Mouse (Mus musculus) liver, embryonic 16.5 days (tissue): ENCODE results near the gene Fstl4. TPM values are rescaled to one million over a fixed set of nuclear protein-coding genes. Genes with fewer than 3 reads are reported as not detected.

ENCODE experiments used
- ATAC-seq: fragments of 200-750 bp; cut with Nextera tagmentation; 2 replicates; pipeline ENCODE4 v1.8.0; 2017; ENCODE audit warnings: low read depth, mild to moderate bottlenecking, moderate number of reproducible peaks, moderate library complexity
- H3K27ac ChIP-seq: fragments of 300-500 bp; sonication (generic); 2 replicates; pipeline ENCODE4 v1.5.1; 2014; ENCODE audit warnings: mild to moderate bottlenecking, low read length
- H3K27me3 ChIP-seq: fragments of 300-500 bp; sonication (generic); 2 replicates; pipeline ENCODE4 v1.6.1; 2014; ENCODE audit warnings: low read depth, low read length, mixed read lengths; ENCODE audit not compliant: control insufficient read depth, insufficient read depth
- H3K36me3 ChIP-seq: fragments of 300-500 bp; sonication (generic); 2 replicates; pipeline ENCODE4 v1.6.1; 2014; ENCODE audit warnings: mild to moderate bottlenecking; ENCODE audit not compliant: control insufficient read depth, insufficient read depth
- H3K4me1 ChIP-seq: fragments of 300-500 bp; sonication (generic); 2 replicates; pipeline ENCODE4 v1.6.1; 2014; ENCODE audit warnings: low read depth, low read length, mixed read lengths; ENCODE audit not compliant: control insufficient read depth
- H3K4me2 ChIP-seq: fragments of 300-500 bp; sonication (generic); 2 replicates; pipeline ENCODE4 v1.6.1; 2014; ENCODE audit warnings: low read depth, low read length, mixed read lengths
- H3K4me3 ChIP-seq: fragments of 300-500 bp; sonication (generic); 2 replicates; pipeline ENCODE4 v1.5.1; 2014; ENCODE audit warnings: low read depth, mild to moderate bottlenecking, low read length
- H3K9ac ChIP-seq: fragments of 300-500 bp; sonication (generic); 2 replicates; pipeline ENCODE4 v1.6.1; 2014; ENCODE audit warnings: low read depth, low read length
- H3K9me3 ChIP-seq: fragments of 300-500 bp; sonication (generic); replicated peaks from 2 replicates; pipeline ENCODE4 v1.6.1; 2016; ENCODE audit warnings: low read length; ENCODE audit not compliant: control insufficient read depth
- WGBS: fragments of 180-500 bp; shearing (Covaris S2); extraction: QIAGEN DNeasy Blood & Tissue Kit; methylation state at CpG from one replicate; pipeline ENCODE4 v1.1.7; 2014; ENCODE audit not compliant: insufficient replicate concordance; 5-methylcytosine and 5-hydroxymethylcytosine counted together
- polyA plus RNA-seq: library from polyadenylated mRNA; unstranded; fragments of >200 nt; fragmentation: Nextera tagmentation; extraction: Ambion mirVana; gene quantifications from 2 replicates; pipeline ENCODE4 v1.2.1, GENCODE M21; 2015

The Fstl4 gene
- polyA plus RNA-seq, 1 experiment from 2014 or later, result 0.08 TPM

DNA sequence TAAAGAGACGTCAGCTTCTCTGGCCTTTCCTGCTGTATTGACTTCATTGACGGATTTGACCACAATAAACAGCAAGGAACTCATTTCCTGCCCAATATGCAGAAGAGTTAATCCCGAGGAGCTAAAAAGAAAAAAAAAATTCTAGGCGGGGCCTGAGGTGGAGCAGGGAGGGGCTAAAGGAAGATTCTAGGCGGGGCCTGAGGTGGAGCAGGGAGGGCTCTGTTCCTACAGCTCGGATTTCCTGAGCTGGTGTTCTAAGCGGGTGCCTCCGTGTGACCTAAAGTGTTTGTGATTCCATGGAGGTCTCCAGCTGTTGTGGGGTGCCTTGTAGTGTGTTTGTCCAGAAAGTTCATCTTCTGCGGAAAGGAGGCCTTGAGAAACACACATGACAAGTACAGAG is 25.2 kb upstream of the Fstl4 start:
- Histone ChIP-seq H3K27me3 (no peaks in the 10 kb centered on the region), H3K36me3 (no peaks in the 10 kb centered on the region), H3K9me3 (no peaks in the 10 kb centered on the region), H3K27ac (no peak overlapping the region), H3K4me3 (no peak overlapping the region), H3K9ac (no peak overlapping the region), H3K4me1 (no peaks in the 10 kb centered on the region), H3K4me2 (no peak overlapping the region)
- no peak for ATAC-seq
- 14% methylated on average over 9 of the region's 9 CpGs for WGBS

DNA sequence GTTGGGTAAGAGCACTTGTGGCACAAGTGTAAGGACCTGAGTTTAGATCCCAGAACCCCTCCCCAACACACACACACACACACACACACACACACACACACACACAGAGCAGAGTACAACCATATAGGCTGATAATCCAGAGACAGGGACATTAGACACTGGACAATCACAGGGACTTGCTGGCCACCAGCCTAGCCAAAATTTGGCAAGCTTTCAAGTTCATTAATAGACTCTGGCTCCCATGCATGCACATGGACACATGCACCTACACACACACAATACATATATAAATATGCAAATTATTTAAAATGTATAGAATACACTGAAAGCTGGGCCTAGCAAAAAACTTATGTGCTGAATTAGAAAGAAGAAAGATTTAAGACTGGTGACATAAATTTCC is 24.0 kb upstream of the Fstl4 start:
- Histone ChIP-seq H3K36me3 (no peaks in the 10 kb centered on the region), H3K9me3 (no peaks in the 10 kb centered on the region), H3K27ac (no peak overlapping the region), H3K27me3 (no peaks in the 10 kb centered on the region), H3K4me2 (no peak overlapping the region), H3K9ac (no peak overlapping the region), H3K4me3 (no peak overlapping the region), H3K4me1 (no peaks in the 10 kb centered on the region)
- no peak for ATAC-seq

DNA sequence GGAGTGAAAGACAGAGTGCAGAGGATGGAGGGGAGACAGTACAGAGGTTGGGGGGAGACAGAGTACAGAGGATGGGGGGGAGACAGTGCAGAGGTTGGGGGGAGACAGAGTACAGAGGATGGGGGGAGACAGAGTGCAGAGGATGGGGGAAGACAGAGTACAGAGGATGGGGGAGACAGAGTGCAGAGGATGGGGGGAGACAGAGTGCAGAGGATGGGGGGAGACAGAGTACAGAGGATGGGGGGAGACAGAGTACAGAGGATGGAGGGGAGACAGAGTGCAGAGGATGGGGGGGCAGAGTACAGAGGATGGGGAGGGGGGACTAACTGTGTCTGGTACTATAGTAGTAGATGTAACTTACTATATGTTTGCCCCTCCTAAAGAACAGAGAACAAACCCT is 20.5 kb upstream of the Fstl4 start:
- H3K4me1 ChIP-seq, result no peaks in the 10 kb centered on the region
- no peak for ATAC-seq
- no peaks in the 10 kb centered on the region for H3K9me3 ChIP-seq
- no peak overlapping the region for H3K27ac ChIP-seq
- no peak overlapping the region for H3K4me2 ChIP-seq
- H3K4me3 ChIP-seq, result no peak overlapping the region
- no peaks in the 10 kb centered on the region for H3K27me3 ChIP-seq
- no peak overlapping the region for H3K9ac ChIP-seq
- H3K36me3 ChIP-seq, result no peaks in the 10 kb centered on the region

DNA sequence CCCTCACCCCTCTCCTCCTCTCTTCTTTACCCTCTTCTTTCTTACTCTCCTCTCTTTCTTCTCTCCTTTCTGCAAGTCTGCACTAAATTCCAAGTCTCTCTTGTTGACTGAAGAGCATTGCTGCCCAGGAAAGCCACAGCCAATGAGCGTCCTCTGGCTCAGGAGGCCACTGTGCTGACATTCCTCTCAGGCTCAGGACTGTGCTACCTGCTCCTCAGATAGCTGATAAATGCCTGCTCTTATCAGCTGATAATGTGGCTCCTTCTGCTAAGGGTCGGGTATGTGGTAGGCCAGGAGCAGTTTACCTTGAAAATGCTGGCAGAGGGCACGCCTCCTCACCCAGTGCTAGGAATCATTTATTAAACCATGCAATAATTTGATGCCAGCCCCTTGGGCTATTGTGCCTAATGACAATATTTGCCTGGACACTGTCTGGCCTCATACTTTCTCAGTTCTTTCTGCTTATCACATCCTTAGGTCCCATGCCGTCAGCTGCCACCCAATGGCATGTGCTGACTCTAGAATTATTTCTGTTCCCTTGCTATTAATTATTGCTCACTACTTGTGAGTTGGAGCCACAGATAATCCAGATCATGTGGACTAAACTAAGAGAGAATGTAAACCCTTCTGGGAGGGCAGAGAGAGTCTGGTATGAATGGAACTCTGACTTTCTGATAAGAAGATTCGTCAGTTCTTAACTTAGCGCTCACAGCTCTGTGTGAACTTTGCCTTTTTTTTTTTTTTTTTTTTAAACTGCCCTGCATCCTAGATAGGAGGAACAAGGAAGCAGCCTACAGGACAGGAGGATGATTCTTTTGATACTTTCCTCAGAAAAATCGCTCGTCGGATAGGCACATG is 19.6 kb upstream of the Fstl4 start:
- Histone ChIP-seq H3K9ac (no peak overlapping the region), H3K27ac (no peak overlapping the region), H3K4me2 (no peak overlapping the region), H3K36me3 (no peaks in the 10 kb centered on the region), H3K4me3 (no peak overlapping the region), H3K4me1 (no peaks in the 10 kb centered on the region), H3K27me3 (no peaks in the 10 kb centered on the region), H3K9me3 (no peaks in the 10 kb centered on the region)
- no peak for ATAC-seq
- WGBS, result 35% methylated on average over 9 of the region's 9 CpGs

DNA sequence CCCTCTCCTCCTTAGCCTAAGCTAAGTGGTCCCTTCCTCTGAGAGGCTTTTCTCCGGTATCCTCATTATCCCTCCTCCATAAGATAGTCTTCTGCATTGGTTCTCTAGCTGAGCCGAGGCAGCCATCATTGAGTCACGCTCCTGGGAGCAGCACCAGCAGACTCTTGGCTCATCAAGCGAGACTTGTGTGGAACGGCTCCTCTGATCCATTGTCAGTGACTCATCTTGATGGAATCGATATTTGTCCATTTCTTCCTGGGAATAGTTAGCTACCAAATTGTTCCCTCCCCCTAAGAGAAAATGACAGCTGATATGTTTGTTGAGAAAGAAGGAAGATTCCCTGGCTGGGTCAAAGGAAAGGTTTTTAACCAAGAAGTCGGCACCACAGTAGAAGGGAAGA is 17.2 kb upstream of the Fstl4 start:
- Histone ChIP-seq H3K27me3 (no peaks in the 10 kb centered on the region), H3K27ac (no peak overlapping the region), H3K4me1 (no peaks in the 10 kb centered on the region), H3K36me3 (no peaks in the 10 kb centered on the region), H3K9ac (no peak overlapping the region), H3K4me2 (no peak overlapping the region), H3K4me3 (no peak overlapping the region), H3K9me3 (no peaks in the 10 kb centered on the region)
- WGBS, result 65% methylated on average over 7 of the region's 7 CpGs
- no peak for ATAC-seq

DNA sequence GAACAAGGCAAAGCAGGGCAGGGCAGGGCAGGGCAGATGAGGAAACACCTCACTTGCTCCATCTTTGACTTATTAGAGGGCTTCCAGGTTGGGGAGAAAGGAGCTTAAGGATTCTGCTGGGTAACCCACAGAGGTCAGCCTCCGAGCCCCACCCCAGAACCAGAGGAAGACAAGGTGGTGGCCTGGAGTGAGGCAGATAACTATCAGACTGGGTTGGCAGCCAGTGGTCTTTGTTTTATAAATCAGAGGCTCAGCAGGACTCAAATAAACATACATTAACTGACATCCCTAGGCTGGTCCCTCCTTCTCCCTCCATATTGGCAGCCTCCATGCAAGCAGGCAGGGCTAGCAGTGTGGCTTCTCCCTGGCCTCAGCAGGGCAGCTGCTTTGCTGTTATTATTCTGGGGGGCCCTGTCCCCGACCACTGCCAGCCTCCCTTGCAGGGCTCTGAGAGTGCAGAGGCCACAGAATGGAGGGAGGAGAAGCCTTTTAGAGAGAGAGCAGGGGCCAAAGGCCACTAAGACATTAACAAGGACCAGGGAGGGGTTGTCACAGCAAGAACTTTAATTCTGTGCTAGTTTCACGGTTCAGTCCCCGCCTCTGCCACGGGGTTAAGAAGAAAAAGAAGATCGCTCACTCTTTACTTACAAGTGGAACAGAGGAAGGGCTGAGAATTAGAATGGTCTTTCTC is 16.5 kb upstream of the Fstl4 start:
- Histone ChIP-seq H3K27me3 (no peaks in the 10 kb centered on the region), H3K27ac (no peak overlapping the region), H3K9me3 (no peaks in the 10 kb centered on the region), H3K4me2 (no peak overlapping the region), H3K4me3 (no peak overlapping the region), H3K9ac (no peak overlapping the region), H3K4me1 (no peaks in the 10 kb centered on the region), H3K36me3 (no peaks in the 10 kb centered on the region)
- ATAC-seq, result no peak
- WGBS, result 34% methylated on average over 6 of the region's 6 CpGs

DNA sequence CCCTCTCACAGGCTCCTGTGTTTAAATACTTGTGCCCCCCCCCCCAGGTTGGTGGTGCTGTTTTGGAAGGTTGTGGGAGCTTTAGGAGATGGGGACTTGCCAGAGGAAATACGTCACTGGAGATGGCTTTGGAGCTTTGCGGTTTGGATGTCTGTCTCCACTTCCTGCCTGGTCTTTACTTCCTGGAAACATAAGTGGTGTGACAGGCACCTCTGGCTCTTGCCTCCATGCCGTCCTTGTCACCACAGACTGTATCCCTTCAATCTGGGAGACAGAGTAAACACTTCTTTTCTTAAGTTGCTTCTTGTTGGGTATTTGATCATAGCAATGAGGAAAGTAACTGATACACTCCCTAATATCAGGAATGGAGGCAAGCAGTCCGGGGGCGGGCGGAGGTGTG is 14.4 kb upstream of the Fstl4 start:
- whole genome bisulfite sequencing, result 49% methylated on average over 6 of the region's 6 CpGs
- ATAC-seq, result no peak
- Histone ChIP-seq H3K36me3 (no peaks in the 10 kb centered on the region), H3K27me3 (no peaks in the 10 kb centered on the region), H3K4me2 (no peak overlapping the region), H3K4me1 (no peaks in the 10 kb centered on the region), H3K9ac (no peak overlapping the region), H3K9me3 (no peaks in the 10 kb centered on the region), H3K4me3 (no peak overlapping the region), H3K27ac (no peak overlapping the region)

DNA sequence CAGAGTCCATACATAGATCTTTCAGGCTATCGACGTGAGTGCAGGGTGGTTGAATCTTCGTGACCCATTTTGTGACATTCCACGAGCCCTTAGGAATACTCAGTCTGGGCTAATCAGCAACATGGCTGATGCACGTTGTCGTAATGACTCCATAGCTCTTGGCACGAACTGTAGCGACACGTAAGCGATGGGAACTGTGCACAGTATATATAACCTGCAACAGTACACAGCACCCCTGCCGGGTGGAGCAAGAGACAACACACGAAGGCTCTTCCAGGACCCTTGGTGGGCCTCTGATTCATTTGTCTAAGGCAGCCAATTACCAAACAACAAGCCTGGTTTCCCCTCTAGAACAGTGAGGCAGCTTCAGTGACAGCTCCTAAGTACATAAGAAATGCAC is 11.9 kb upstream of the Fstl4 start:
- Histone ChIP-seq H3K4me2 (no peak overlapping the region), H3K27me3 (no peaks in the 10 kb centered on the region), H3K36me3 (no peaks in the 10 kb centered on the region), H3K9me3 (no peaks in the 10 kb centered on the region), H3K27ac (no peak overlapping the region), H3K9ac (no peak overlapping the region), H3K4me1 (no peaks in the 10 kb centered on the region), H3K4me3 (no peak overlapping the region)
- ATAC-seq, result no peak
- 70% methylated on average over 12 of the region's 12 CpGs for WGBS

DNA sequence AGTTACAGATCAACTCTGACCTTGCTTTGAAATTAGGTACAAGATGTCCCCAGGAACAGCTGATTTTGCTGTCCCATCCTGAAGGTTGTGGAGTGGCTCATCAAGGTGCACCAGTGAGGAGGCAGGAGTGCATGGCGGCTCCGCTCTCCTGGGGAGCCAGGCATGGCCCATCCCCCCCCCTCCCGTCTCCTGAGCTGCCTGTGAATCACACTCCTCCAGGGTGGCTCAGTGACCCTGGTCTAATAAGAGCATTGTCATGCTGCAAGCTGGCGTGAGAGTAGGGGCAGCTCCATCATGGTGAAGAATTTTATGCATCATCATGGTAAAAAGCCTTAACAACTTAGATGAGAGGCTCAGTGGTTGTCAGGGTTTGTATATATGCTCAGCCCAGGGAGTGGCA is 11.2 kb upstream of the Fstl4 start:
- Histone ChIP-seq H3K27me3 (no peaks in the 10 kb centered on the region), H3K9me3 (no peaks in the 10 kb centered on the region), H3K4me2 (no peak overlapping the region), H3K36me3 (no peaks in the 10 kb centered on the region), H3K27ac (no peak overlapping the region), H3K9ac (no peak overlapping the region), H3K4me3 (no peak overlapping the region), H3K4me1 (no peaks in the 10 kb centered on the region)
- 63% methylated on average over 4 of the region's 4 CpGs for WGBS
- ATAC-seq, result no peak
